Mouse (Mus musculus) frontal cortex, postnatal 10 days (tissue): ENCODE results near the gene Cd3e.
"Not testable (repeated sequence)": the region's sequence is repeated elsewhere in the genome, so short reads cannot be mapped to it uniquely, and the experiment has no call there.

ENCODE experiments used
- DNase-seq, 2 experiments: peaks; one replicate each; pipeline ENCODE4 v3.0.0; 2022; ENCODE audit warnings: low spot score in 2 of 2, mixed read lengths in 1 of 2

Cd3e gene

GRCm38 (mm10) chr9:44979806-44980205, 29.6 kb downstream of the Cd3e start:
- no peak for DNase-seq

GRCm38 (mm10) chr9:44977813-44978212, 31.6 kb downstream of the Cd3e start:
- DNase-seq: no peak

- DNase-seq: no peak
Measured at GRCm38 (mm10) chr9:44969450-44969849, 40.0 kb downstream of the Cd3e start.

- DNase-seq: not testable (repeated sequence)
Measured at GRCm38 (mm10) chr9:44967763-44968162, 41.7 kb downstream of the Cd3e start.

- DNase-seq: peak; percentile 15 to 48
Measured at GRCm38 (mm10) chr9:44966815-44967242, 42.6 kb downstream of the Cd3e start.

- DNase-seq: no peak
Measured at GRCm38 (mm10) chr9:44965833-44966466, 43.5 kb downstream of the Cd3e start.

GRCm38 (mm10) chr9:44965126-44965832, 44.1 kb downstream of the Cd3e start, which contains the start of gene Ube4a:
Gene Ube4a (minus strand): TSS chr9:44965600.
- DNase-seq: peak; percentile 97 to 99

GRCm38 (mm10) chr9:44954432-44954831, 55.0 kb downstream of the Cd3e start:
- DNase-seq: no peak
